Mouse (Mus musculus): ENCODE measurements at regions not wholly inside any gene's neighbourhood (a gene's known extent, or its start where the extent isn't known, plus 50 kb on each side); places are given as distances from the start of the nearest gene placed in this dataset.

- TF ChIP-seq POLR2A (IDR thresholded peaks at IDR 0.05; ENCODE audit: borderline replicate concordance, extremely low read depth, insufficient read depth, insufficient read length, poor library complexity, severe bottlenecking) = no peak
- no peak for TF ChIP-seq CTCF (IDR thresholded peaks at IDR 0.05; ENCODE audit: borderline replicate concordance, extremely low read depth, insufficient read depth, insufficient read length)
Observed at GRCm38 (mm10) chr5:91200448-91200847, 61.0 kb downstream of the Areg start.
